Mouse (Mus musculus): ENCODE data around the gene Tbc1d30. TPM values are rescaled to one million over a fixed set of nuclear protein-coding genes. Genes with fewer than 3 reads are reported as not detected.

Tbc1d30 gene
- 0.78 and 1.3 TPM in 2 replicates for polyA plus RNA-seq (2012; rRNA removed)

GRCm38 (mm10) chr10:121351066-121351581, at the start of gene Tbc1d30:
Tbc1d30 (minus strand) TSS chr10:121351278.
- under 1% methylated on average over 61 of the region's 61 CpGs for WGBS

GRCm38 (mm10) chr10:121398599-121398998, 47.5 kb upstream of the Tbc1d30 start:
- no peak for DNase-seq (ENCODE audit: low read depth in 1 of 2, low spot score in 2 of 2)
- WGBS: 77% methylated on average over 7 of the region's 7 CpGs
- H3K27me3 ChIP-seq (ENCODE audit: control insufficient read depth, insufficient read depth, low read length): no peaks in the 10 kb centered on the region
- H3K36me3 ChIP-seq (ENCODE audit: control insufficient read depth, insufficient read depth, low read length): peaks cover 25% of the 10 kb centered on the region
- TF ChIP-seq CTCF (IDR thresholded peaks at IDR 0.05; ENCODE audit: extremely low read depth, insufficient read depth, insufficient read length, insufficient replicate concordance): no peak
- no peak for TF ChIP-seq POLR2A (IDR thresholded peaks at IDR 0.05; ENCODE audit: low read depth, low read length)
- no peak overlapping the region for H3K4me3 ChIP-seq (ENCODE audit: extremely low read depth, insufficient read depth, insufficient read length)
- H3K4me1 ChIP-seq (ENCODE audit: control insufficient read depth, insufficient read depth, insufficient read length): no peaks in the 10 kb centered on the region
- no peak overlapping the region for H3K27ac ChIP-seq (ENCODE audit: insufficient read depth, low read length)

More at GRCm38 (mm10) chr10:121351066-121351581, at the start of gene Tbc1d30:
- TF ChIP-seq POLR2A (IDR thresholded peaks at IDR 0.05; ENCODE audit: low read depth, low read length): no peak
- no peak for TF ChIP-seq CTCF (IDR thresholded peaks at IDR 0.05; ENCODE audit: extremely low read depth, insufficient read depth, insufficient read length, insufficient replicate concordance)
- H3K36me3 ChIP-seq (ENCODE audit: control insufficient read depth, insufficient read depth, low read length): no peaks in the 10 kb centered on the region
- peak within 1 kb of the TSS; percentile 68 for H3K4me3 ChIP-seq (ENCODE audit: extremely low read depth, insufficient read depth, insufficient read length)
- peak in 1 of 2 experiments; percentile 36 for DNase-seq (ENCODE audit: low read depth in 1 of 2, low spot score in 2 of 2)
- no peak within 1 kb of the TSS for H3K27ac ChIP-seq (ENCODE audit: insufficient read depth, low read length)
- peaks cover 14% of the 10 kb centered on the region for H3K27me3 ChIP-seq (ENCODE audit: control insufficient read depth, insufficient read depth, low read length)
- peaks cover 8% of the 10 kb centered on the region for H3K4me1 ChIP-seq (ENCODE audit: control insufficient read depth, insufficient read depth, insufficient read length)

- H3K27ac ChIP-seq (ENCODE audit: insufficient read depth, low read length): no peak overlapping the region
- H3K27me3 ChIP-seq (ENCODE audit: control insufficient read depth, insufficient read depth, low read length): no peaks in the 10 kb centered on the region
- H3K4me3 ChIP-seq (ENCODE audit: extremely low read depth, insufficient read depth, insufficient read length): no peak overlapping the region
- TF ChIP-seq CTCF (IDR thresholded peaks at IDR 0.05; ENCODE audit: extremely low read depth, insufficient read depth, insufficient read length, insufficient replicate concordance): no peak
- no peak for TF ChIP-seq POLR2A (IDR thresholded peaks at IDR 0.05; ENCODE audit: low read depth, low read length)
- DNase-seq (ENCODE audit: low read depth in 1 of 2, low spot score in 2 of 2): no peak
- no peaks in the 10 kb centered on the region for H3K4me1 ChIP-seq (ENCODE audit: control insufficient read depth, insufficient read depth, insufficient read length)
- H3K36me3 ChIP-seq (ENCODE audit: control insufficient read depth, insufficient read depth, low read length): peaks cover 44% of the 10 kb centered on the region
- 95% methylated on average over 20 of the region's 20 CpGs for WGBS
Observed at GRCm38 (mm10) chr10:121395542-121396176, 44.6 kb upstream of the Tbc1d30 start.

- H3K27me3 ChIP-seq (ENCODE audit: control insufficient read depth, insufficient read depth, low read length): no peaks in the 10 kb centered on the region
- no peak overlapping the region for H3K4me3 ChIP-seq (ENCODE audit: extremely low read depth, insufficient read depth, insufficient read length)
- H3K4me1 ChIP-seq (ENCODE audit: control insufficient read depth, insufficient read depth, insufficient read length): no peaks in the 10 kb centered on the region
- DNase-seq (ENCODE audit: low read depth in 1 of 2, low spot score in 2 of 2): no peak
- H3K27ac ChIP-seq (ENCODE audit: insufficient read depth, low read length): no peak overlapping the region
- no peak for TF ChIP-seq CTCF (IDR thresholded peaks at IDR 0.05; ENCODE audit: extremely low read depth, insufficient read depth, insufficient read length, insufficient replicate concordance)
- TF ChIP-seq POLR2A (IDR thresholded peaks at IDR 0.05; ENCODE audit: low read depth, low read length): no peak
- peaks cover 49% of the 10 kb centered on the region for H3K36me3 ChIP-seq (ENCODE audit: control insufficient read depth, insufficient read depth, low read length)
- WGBS: 92% methylated on average over 18 of the region's 18 CpGs
Observed at GRCm38 (mm10) chr10:121394789-121395325, 43.8 kb upstream of the Tbc1d30 start.

- H3K27me3 ChIP-seq (ENCODE audit: control insufficient read depth, insufficient read depth, low read length): no peaks in the 10 kb centered on the region
- 92% methylated on average over 6 of the region's 6 CpGs for WGBS
- no peak for DNase-seq (ENCODE audit: low read depth in 1 of 2, low spot score in 2 of 2)
- no peak for TF ChIP-seq POLR2A (IDR thresholded peaks at IDR 0.05; ENCODE audit: low read depth, low read length)
- TF ChIP-seq CTCF (IDR thresholded peaks at IDR 0.05; ENCODE audit: extremely low read depth, insufficient read depth, insufficient read length, insufficient replicate concordance): no peak
- H3K4me1 ChIP-seq (ENCODE audit: control insufficient read depth, insufficient read depth, insufficient read length): no peaks in the 10 kb centered on the region
- peaks cover 55% of the 10 kb centered on the region for H3K36me3 ChIP-seq (ENCODE audit: control insufficient read depth, insufficient read depth, low read length)
- no peak overlapping the region for H3K27ac ChIP-seq (ENCODE audit: insufficient read depth, low read length)
- no peak overlapping the region for H3K4me3 ChIP-seq (ENCODE audit: extremely low read depth, insufficient read depth, insufficient read length)
Observed at GRCm38 (mm10) chr10:121394270-121394669, 43.2 kb upstream of the Tbc1d30 start.

GRCm38 (mm10) chr10:121391901-121392300, 40.8 kb upstream of the Tbc1d30 start:
- H3K27me3 ChIP-seq (ENCODE audit: control insufficient read depth, insufficient read depth, low read length): no peaks in the 10 kb centered on the region
- H3K36me3 ChIP-seq (ENCODE audit: control insufficient read depth, insufficient read depth, low read length): peaks cover 68% of the 10 kb centered on the region
- H3K4me3 ChIP-seq (ENCODE audit: extremely low read depth, insufficient read depth, insufficient read length): no peak overlapping the region
- no peaks in the 10 kb centered on the region for H3K4me1 ChIP-seq (ENCODE audit: control insufficient read depth, insufficient read depth, insufficient read length)
- no peak overlapping the region for H3K27ac ChIP-seq (ENCODE audit: insufficient read depth, low read length)
- 96% methylated on average over 8 of the region's 8 CpGs for WGBS
- no peak for DNase-seq (ENCODE audit: low read depth in 1 of 2, low spot score in 2 of 2)
- no peak for TF ChIP-seq POLR2A (IDR thresholded peaks at IDR 0.05; ENCODE audit: low read depth, low read length)
- TF ChIP-seq CTCF (IDR thresholded peaks at IDR 0.05; ENCODE audit: extremely low read depth, insufficient read depth, insufficient read length, insufficient replicate concordance): no peak

- Histone ChIP-seq H3K27ac (ENCODE audit: insufficient read depth, low read length) (no peak overlapping the region), H3K27me3 (ENCODE audit: control insufficient read depth, insufficient read depth, low read length) (no peaks in the 10 kb centered on the region), H3K4me1 (ENCODE audit: control insufficient read depth, insufficient read depth, insufficient read length) (no peaks in the 10 kb centered on the region), H3K36me3 (ENCODE audit: control insufficient read depth, insufficient read depth, low read length) (peaks cover 68% of the 10 kb centered on the region), H3K4me3 (ENCODE audit: extremely low read depth, insufficient read depth, insufficient read length) (no peak overlapping the region)
- no peak for DNase-seq (ENCODE audit: low read depth in 1 of 2, low spot score in 2 of 2)
- no peak for TF ChIP-seq CTCF (IDR thresholded peaks at IDR 0.05; ENCODE audit: extremely low read depth, insufficient read depth, insufficient read length, insufficient replicate concordance)
- TF ChIP-seq POLR2A (IDR thresholded peaks at IDR 0.05; ENCODE audit: low read depth, low read length): no peak
- WGBS: 92% methylated on average over 10 of the region's 10 CpGs
Observed at GRCm38 (mm10) chr10:121390602-121391001, 39.5 kb upstream of the Tbc1d30 start.
